Mouse (Mus musculus) ES-E14 (cell line): Measurements from ENCODE around the gene Irf8. TPM values are rescaled to one million over a fixed set of nuclear protein-coding genes. Genes with fewer than 3 reads are reported as not detected.

Experiments used
- DNase-seq: peaks from one replicate; pipeline ENCODE4 v3.0.0-alpha.2; 2013; ENCODE audit warnings: low read depth, low spot score
- H3K27ac ChIP-seq: 2 replicates; pipeline ENCODE4 v1.5.1; 2012; ENCODE audit warnings: low read depth, mild to moderate bottlenecking, low read length, moderate library complexity, mixed read lengths; ENCODE audit not compliant: poor library complexity, insufficient read depth, severe bottlenecking
- H3K36me3 ChIP-seq: 2 replicates; pipeline ENCODE4 v1.6.1; 2012; ENCODE audit warnings: mild to moderate bottlenecking, low read length, moderate library complexity, mixed read lengths; ENCODE audit not compliant: control insufficient read depth, poor library complexity, insufficient read depth, severe bottlenecking
- H3K4me1 ChIP-seq, 2 experiments: fragments of 150-350 bp in 1 of 2; sonication (generic) in 1 of 2; 2 replicates each; pipeline ENCODE4 v1.6.1; 2012; ENCODE audit warnings: low read length in 2 of 2, mild to moderate bottlenecking in 1 of 2, mixed read lengths in 1 of 2; ENCODE audit not compliant: control insufficient read depth in 2 of 2, insufficient read depth in 2 of 2, poor library complexity in 1 of 2
- H3K4me3 ChIP-seq, 2 experiments: fragments of 150-350 bp in 1 of 2; sonication (generic) in 1 of 2; 2 replicates each; pipeline ENCODE4 v1.5.1; 2012; ENCODE audit warnings: low read length in 2 of 2, low read depth in 1 of 2, mild to moderate bottlenecking in 1 of 2, mixed read lengths in 1 of 2; ENCODE audit not compliant: insufficient read depth in 1 of 2, poor library complexity in 1 of 2, severe bottlenecking in 1 of 2
- H3K9ac ChIP-seq: 2 replicates; pipeline ENCODE4 v1.6.1; 2012; ENCODE audit warnings: low read depth, mild to moderate bottlenecking, low read length, mixed read lengths; ENCODE audit not compliant: poor library complexity, insufficient read depth, severe bottlenecking
- H3K9me3 ChIP-seq: fragments of 150-350 bp; sonication (generic); 2 replicates; pipeline ENCODE4 v1.6.1; 2012; ENCODE audit warnings: low read depth, mild to moderate bottlenecking, low read length; ENCODE audit not compliant: control insufficient read depth, insufficient read depth
- CHD2 ChIP-seq: IDR thresholded peaks from 2 replicates; pipeline ENCODE4 v1.6.1; 2014; ENCODE audit warnings: mild to moderate bottlenecking, low read depth, low read length, inconsistent platforms
- HCFC1 ChIP-seq: IDR thresholded peaks from 2 replicates; pipeline ENCODE4 v1.6.1; 2012; ENCODE audit warnings: low read length, inconsistent platforms, borderline replicate concordance; ENCODE audit not compliant: insufficient read depth
- MAFK ChIP-seq: IDR thresholded peaks from 2 replicates; pipeline ENCODE4 v1.6.1; 2014; ENCODE audit warnings: mild to moderate bottlenecking, low read depth, low read length, inconsistent platforms; ENCODE audit not compliant: insufficient read depth
- ZC3H11A ChIP-seq: IDR thresholded peaks from 2 replicates; pipeline ENCODE4 v1.6.1; 2012; ENCODE audit warnings: low read depth, mild to moderate bottlenecking, inconsistent platforms, low read length, borderline replicate concordance
- ZNF384 ChIP-seq: IDR thresholded peaks from 2 replicates; pipeline ENCODE4 v1.6.1; 2012; ENCODE audit warnings: low read depth, low read length, inconsistent platforms
- in situ Hi-C, 2 experiments: fragments of 600-800 bp; cut with MboI; formaldehyde crosslinking; loops; one replicate each; pipeline ENCODE4 v1.15.1; 2025; ENCODE audit warnings: low sequenced_read_pairs in 2 of 2, inconsistent platforms in 1 of 2; ENCODE audit not compliant: unreplicated experiment in 2 of 2
- total RNA-seq: library from RNA; depleted of rRNA; stranded (reverse); fragments of 300-350 nt; gene quantifications from 2 replicates; pipeline ENCODE4 v1.2.3, GENCODE M21; 2012

The Irf8 gene
- total RNA-seq, 1 experiment = 1.2 TPM

- TF ChIP-seq MAFK (no peak), CHD2 (no peak), HCFC1 (no peak), ZC3H11A (no peak), ZNF384 (no peak)
- Histone ChIP-seq H3K9ac (no peak overlapping the region), H3K4me3 (no peak overlapping the region; a peak in 1 of 4 replicates), H3K27ac (no peak overlapping the region), H3K4me1 (peaks cover 0 to 8% of the 10 kb centered on the region in 2 experiments; a peak in 1 of 4 replicates), H3K9me3 (no peaks in the 10 kb centered on the region), H3K36me3 (no peaks in the 10 kb centered on the region)
- in situ Hi-C loops = no loop called here
- DNase-seq = no peak
These were observed 17.3 kb downstream of the Irf8 start for GRCm38 (mm10) chr8:120753476-120753875.

GRCm38 (mm10) chr8:120755306-120756297, 19.4 kb downstream of the Irf8 start:
- TF ChIP-seq HCFC1 (no peak), ZNF384 (no peak), MAFK (no peak), CHD2 (no peak), ZC3H11A (no peak)
- H3K27ac ChIP-seq = no peak overlapping the region
- H3K4me3 ChIP-seq = no peak overlapping the region
- H3K4me1 ChIP-seq = peaks cover 0 to 8% of the 10 kb centered on the region in 2 experiments; a peak in 1 of 4 replicates
- DNase-seq = no peak
- no peaks in the 10 kb centered on the region for H3K9me3 ChIP-seq
- H3K9ac ChIP-seq = no peak overlapping the region
- in situ Hi-C loops = no loop called here
- no peaks in the 10 kb centered on the region for H3K36me3 ChIP-seq

GRCm38 (mm10) chr8:120758005-120758404, 21.8 kb downstream of the Irf8 start:
- Histone ChIP-seq H3K36me3 (no peaks in the 10 kb centered on the region), H3K4me1 (peaks cover 0 to 6% of the 10 kb centered on the region in 2 experiments; a peak in 1 of 4 replicates), H3K4me3 (no peak overlapping the region), H3K9me3 (no peaks in the 10 kb centered on the region), H3K27ac (no peak overlapping the region), H3K9ac (no peak overlapping the region)
- no peak for TF ChIP-seq ZNF384
- TF ChIP-seq ZC3H11A = no peak
- TF ChIP-seq MAFK = no peak
- TF ChIP-seq HCFC1 = no peak
- no peak for TF ChIP-seq CHD2
- in situ Hi-C loops = no loop called here
- no peak for DNase-seq

GRCm38 (mm10) chr8:120759847-120760246, 23.7 kb downstream of the Irf8 start:
- Histone ChIP-seq H3K4me3 (no peak overlapping the region), H3K4me1 (peaks cover 0 to 2% of the 10 kb centered on the region in 2 experiments; a peak in 1 of 4 replicates), H3K27ac (no peak overlapping the region), H3K36me3 (no peaks in the 10 kb centered on the region), H3K9ac (no peak overlapping the region), H3K9me3 (no peaks in the 10 kb centered on the region)
- TF ChIP-seq ZNF384 (no peak), HCFC1 (no peak), CHD2 (no peak), ZC3H11A (no peak), MAFK (no peak)
- DNase-seq = no peak
- in situ Hi-C loops = no loop called here
